Mouse (Mus musculus): Measurements from ENCODE around the gene Zc3h4. TPM values are rescaled to one million over a fixed set of nuclear protein-coding genes. Genes with fewer than 3 reads are reported as not detected.

Gene Zc3h4
- polyA plus RNA-seq, 1 experiment from 2014 or later: 18.6 TPM

- 4% methylated on average over 23 of the region's 23 CpGs for WGBS
- peak overlapping the region; percentile 61 for H3K4me2 ChIP-seq
- peak overlapping the region; percentile 38 for H3K4me3 ChIP-seq
- peaks cover 82% of the 10 kb centered on the region for H3K27me3 ChIP-seq
- H3K9ac ChIP-seq: no peak overlapping the region; the same call in 1 of the 2 replicates
- H3K36me3 ChIP-seq: no peaks in the 10 kb centered on the region
- H3K9me3 ChIP-seq: no peaks in the 10 kb centered on the region
- no peak overlapping the region for H3K27ac ChIP-seq
- no peak for ATAC-seq (ENCODE audit: low FRiP score)
- peaks cover 27% of the 10 kb centered on the region for H3K4me1 ChIP-seq (replicated peaks)
Measured at GRCm38 (mm10) chr7:16475321-16475720, 74.6 kb downstream of the Zc3h4 start.

- no peaks in the 10 kb centered on the region for H3K36me3 ChIP-seq
- peak overlapping the region; percentile 38 for H3K4me3 ChIP-seq
- H3K4me1 ChIP-seq (replicated peaks): peaks cover 27% of the 10 kb centered on the region
- H3K9ac ChIP-seq: no peak overlapping the region; the same call in 1 of the 2 replicates
- H3K27ac ChIP-seq: no peak overlapping the region
- H3K9me3 ChIP-seq: no peaks in the 10 kb centered on the region
- WGBS: 1% methylated on average over 51 of the region's 59 CpGs
- peak overlapping the region; percentile 61 for H3K4me2 ChIP-seq
- no peak; the same call in 1 of the 2 replicates for ATAC-seq (ENCODE audit: low FRiP score)
- H3K27me3 ChIP-seq: peaks cover 77% of the 10 kb centered on the region
Measured at GRCm38 (mm10) chr7:16475764-16476599, 75.3 kb downstream of the Zc3h4 start.

GRCm38 (mm10) chr7:16476600-16476989 lies 75.9 kb downstream of the Zc3h4 start:
- peak overlapping the region; percentile 38 for H3K4me3 ChIP-seq
- no peaks in the 10 kb centered on the region for H3K9me3 ChIP-seq
- no peak overlapping the region; the same call in 1 of the 2 replicates for H3K9ac ChIP-seq
- ATAC-seq (ENCODE audit: low FRiP score): 0 out of 2 replicates have a peak, but pooled peaks have one; percentile 37
- H3K4me1 ChIP-seq (replicated peaks): peaks cover 27% of the 10 kb centered on the region
- WGBS: 2% methylated on average over 34 of the region's 34 CpGs
- peak overlapping the region; percentile 61 for H3K4me2 ChIP-seq
- H3K36me3 ChIP-seq: no peaks in the 10 kb centered on the region
- peaks cover 76% of the 10 kb centered on the region for H3K27me3 ChIP-seq
- H3K27ac ChIP-seq: no peak overlapping the region

- no peak for ATAC-seq (ENCODE audit: low FRiP score)
- H3K9ac ChIP-seq: no peak within 1 kb of the TSS; the same call in 1 of the 2 replicates
- H3K27ac ChIP-seq: no peak within 1 kb of the TSS
- peaks cover 72% of the 10 kb centered on the region for H3K27me3 ChIP-seq
- 84% methylated on average over 8 of the region's 8 CpGs for WGBS
- H3K4me2 ChIP-seq: peak within 1 kb of the TSS; percentile 61
- H3K4me3 ChIP-seq: peak within 1 kb of the TSS; percentile 38
- peaks cover 22% of the 10 kb centered on the region for H3K4me1 ChIP-seq (replicated peaks)
- no peaks in the 10 kb centered on the region for H3K9me3 ChIP-seq
- no peaks in the 10 kb centered on the region for H3K36me3 ChIP-seq
Measured at GRCm38 (mm10) chr7:16477628-16478027, 76.9 kb downstream of the Zc3h4 start, which contains the start of gene Npas1. TSS of gene Npas1 (minus strand) at chr7:16477728.

Other genes starting within 250 kb of the Zc3h4 start
- gene Meis3, start 225.8 kb upstream of the Zc3h4 start, polyA plus RNA-seq (2015; fragmentation: Nextera tagmentation; extraction: Ambion mirVana): 147 and 160 TPM in 2 replicates
- 13.5 and 13.8 TPM in 2 replicates for gene Dhx34, start 178.9 kb upstream of the Zc3h4 start, polyA plus RNA-seq (2015; fragmentation: Nextera tagmentation; extraction: Ambion mirVana)
- gene C5ar2, start 156.8 kb upstream of the Zc3h4 start, polyA plus RNA-seq (2015; fragmentation: Nextera tagmentation; extraction: Ambion mirVana): 0.08 and 0.14 TPM in 2 replicates
- 1.7 and 2.3 TPM in 2 replicates for gene C5ar1, start 141.4 kb upstream of the Zc3h4 start, polyA plus RNA-seq (2015; fragmentation: Nextera tagmentation; extraction: Ambion mirVana)
- gene Inafm1, start 127.3 kb upstream of the Zc3h4 start, polyA plus RNA-seq (2015; fragmentation: Nextera tagmentation; extraction: Ambion mirVana): 33.4 and 33.8 TPM in 2 replicates
- 23.9 and 27.9 TPM in 2 replicates for gene Ccdc9, start 114.1 kb upstream of the Zc3h4 start, polyA plus RNA-seq (2015; fragmentation: Nextera tagmentation; extraction: Ambion mirVana)
- gene Bbc3, start 92.5 kb upstream of the Zc3h4 start, polyA plus RNA-seq (2015; fragmentation: Nextera tagmentation; extraction: Ambion mirVana): 24.0 and 24.2 TPM in 2 replicates
- 259 and 260 TPM in 2 replicates for gene Sae1, start 13.1 kb upstream of the Zc3h4 start, polyA plus RNA-seq (2015; fragmentation: Nextera tagmentation; extraction: Ambion mirVana)
- gene Tmem160, start 51.9 kb downstream of the Zc3h4 start, polyA plus RNA-seq (2015; fragmentation: Nextera tagmentation; extraction: Ambion mirVana): 55.9 and 60.8 TPM in 2 replicates
- 2.3 and 2.5 TPM in 2 replicates for gene Npas1, start 76.8 kb downstream of the Zc3h4 start, polyA plus RNA-seq (2015; fragmentation: Nextera tagmentation; extraction: Ambion mirVana)
- gene Arhgap35, start 214.1 kb downstream of the Zc3h4 start, polyA plus RNA-seq (2015; fragmentation: Nextera tagmentation; extraction: Ambion mirVana): 30.1 and 30.7 TPM in 2 replicates

Measured in hindbrain, embryonic 13.5 days (tissue).